Mouse (Mus musculus) brain, embryonic 14.5 days (tissue): Measurements from ENCODE around the gene Ddx27. TPM values are rescaled to one million over a fixed set of nuclear protein-coding genes. Genes with fewer than 3 reads are reported as not detected.
A peak's percentile ranks its signal among the peaks of the same experiment; 100 is the strongest.

ENCODE experiments used
- DNase-seq: peaks from one replicate; pipeline ENCODE4 v3.0.0-alpha.2; 2011; ENCODE audit warnings: low read depth
- CTCF ChIP-seq: fragments of 200-500 bp; IDR thresholded peaks from 2 replicates; pipeline ENCODE4 v1.5.1; 2012; ENCODE audit warnings: inconsistent platforms, mild to moderate bottlenecking, moderate library complexity, borderline replicate concordance; ENCODE audit not compliant: insufficient read depth, insufficient read length; ENCODE audit errors: extremely low read depth
- POLR2A ChIP-seq: fragments of 200-500 bp; IDR thresholded peaks from 2 replicates; pipeline ENCODE4 v1.6.1; 2012; ENCODE audit warnings: mild to moderate bottlenecking, inconsistent platforms, borderline replicate concordance; ENCODE audit not compliant: poor library complexity, insufficient read depth, insufficient read length, severe bottlenecking; ENCODE audit errors: extremely low read depth
- polyA plus RNA-seq: library from polyadenylated mRNA; depleted of rRNA; stranded (reverse); fragments of >200 nt; gene quantifications from 2 replicates; pipeline ENCODE4 v1.2.3, GENCODE M21; 2012

Ddx27 gene
- polyA plus RNA-seq, 1 experiment: 38.3 TPM

DNA sequence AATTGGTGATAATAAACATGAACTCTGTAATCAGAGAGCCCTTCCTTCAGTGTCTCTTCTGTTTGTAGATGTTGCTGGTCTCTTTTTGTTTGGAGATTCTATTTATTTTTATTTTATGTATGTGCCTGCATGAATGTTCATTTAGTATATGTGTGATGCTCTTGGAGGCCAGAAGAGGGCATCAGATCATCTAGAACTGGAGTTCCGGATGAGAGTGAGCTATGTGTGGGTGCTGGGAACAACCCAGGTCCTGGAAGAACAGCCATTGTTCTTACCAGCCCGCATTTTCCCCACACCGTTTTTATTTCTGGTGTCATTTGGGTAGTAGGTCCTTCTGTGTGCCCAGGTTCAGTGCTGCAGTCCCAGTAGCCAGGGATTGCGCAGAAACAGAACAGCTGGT is 15.5 kb downstream of the Ddx27 start:
- TF ChIP-seq POLR2A (no peak), CTCF (no peak)
- no peak for DNase-seq

GRCm38 (mm10) chr2:167037710-167038109 is 22.7 kb downstream of the Ddx27 start:
- no peak for DNase-seq
- no peak for TF ChIP-seq POLR2A
- TF ChIP-seq CTCF: no peak

DNA sequence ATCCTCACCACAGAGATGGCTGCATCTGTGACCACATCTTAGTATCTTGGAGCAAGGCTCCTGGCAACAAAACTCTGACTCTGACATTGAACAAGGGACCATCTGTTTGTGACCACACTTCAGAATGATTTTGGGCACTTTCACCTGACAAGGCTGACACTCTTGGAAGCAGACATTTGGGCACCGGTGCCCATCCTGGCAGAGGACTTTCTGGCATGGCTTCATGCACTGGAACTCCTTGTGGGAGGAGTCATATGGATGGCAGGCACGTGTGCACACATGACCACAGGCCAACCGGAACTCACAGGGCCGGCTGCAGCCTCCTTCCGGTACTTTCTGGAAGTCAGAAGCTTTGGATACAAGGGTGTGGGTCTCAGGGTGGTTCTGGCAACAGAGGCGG is 23.3 kb downstream of the Ddx27 start:
- DNase-seq: no peak
- TF ChIP-seq POLR2A (no peak), CTCF (no peak)

- no peak for DNase-seq
- no peak for TF ChIP-seq CTCF
- no peak for TF ChIP-seq POLR2A
Observed at GRCm38 (mm10) chr2:167038716-167039115, 23.7 kb downstream of the Ddx27 start.

GRCm38 (mm10) chr2:167039386-167039785 is 24.4 kb downstream of the Ddx27 start:
- DNase-seq: no peak
- TF ChIP-seq CTCF (no peak), POLR2A (no peak)

- no peak for DNase-seq
- TF ChIP-seq CTCF: no peak
- TF ChIP-seq POLR2A: no peak
Observed at GRCm38 (mm10) chr2:167043400-167044121, 28.6 kb downstream of the Ddx27 start.

DNA sequence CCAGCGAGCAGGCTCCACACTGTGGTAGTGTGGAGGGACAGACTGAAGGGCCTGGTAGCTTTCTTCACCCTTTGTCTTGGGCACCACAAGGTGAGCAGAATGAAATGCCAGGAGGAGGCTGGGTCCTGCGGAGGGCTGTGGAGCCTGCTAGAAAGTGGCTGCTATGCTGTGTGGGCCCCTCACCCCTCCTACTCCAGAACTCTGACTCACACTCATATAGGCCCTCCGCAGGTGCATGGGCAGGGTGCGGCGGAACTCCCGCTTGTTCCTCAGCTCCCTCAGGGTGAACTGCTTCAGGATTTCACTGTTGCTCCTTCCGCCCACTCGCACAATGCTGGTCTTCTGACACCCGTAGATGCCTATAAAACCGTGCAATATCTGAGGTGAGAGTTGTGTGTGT is 33.2 kb downstream of the Ddx27 start:
- no peak for TF ChIP-seq POLR2A
- TF ChIP-seq CTCF: no peak
- no peak for DNase-seq

DNA sequence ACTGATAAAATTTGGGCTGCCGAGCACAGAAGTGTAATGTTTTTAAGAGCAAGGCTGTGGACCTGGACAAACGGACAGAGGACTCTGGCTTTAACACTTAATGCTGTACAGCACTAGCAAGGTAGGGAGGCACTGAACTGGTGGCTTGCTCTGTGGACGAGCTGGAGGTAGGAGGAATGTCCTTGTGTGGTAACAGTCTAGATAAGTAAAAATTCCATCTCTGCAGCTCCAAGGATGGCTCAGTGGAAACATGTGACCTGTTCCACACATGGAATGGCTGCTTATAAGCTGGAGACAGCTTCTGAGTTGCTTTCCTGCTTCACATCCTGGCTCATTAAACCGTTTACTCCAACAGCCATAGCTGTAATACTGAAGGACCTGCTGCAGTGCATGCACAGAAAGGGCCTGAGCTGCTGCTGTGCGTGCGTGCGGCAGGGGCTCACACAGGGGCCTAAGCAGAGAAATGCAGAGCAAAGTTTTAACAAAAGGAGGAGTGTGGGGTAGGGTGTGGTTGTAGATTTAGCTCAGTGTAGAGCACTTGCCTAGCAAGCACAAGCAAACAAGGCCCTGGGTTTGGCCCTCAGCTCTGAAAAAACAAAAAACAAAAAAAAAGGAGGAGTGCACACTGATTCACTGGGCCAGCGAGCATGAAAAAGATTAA is 33.8 kb downstream of the Ddx27 start:
- DNase-seq: no peak
- TF ChIP-seq CTCF (no peak), POLR2A (no peak)

DNA sequence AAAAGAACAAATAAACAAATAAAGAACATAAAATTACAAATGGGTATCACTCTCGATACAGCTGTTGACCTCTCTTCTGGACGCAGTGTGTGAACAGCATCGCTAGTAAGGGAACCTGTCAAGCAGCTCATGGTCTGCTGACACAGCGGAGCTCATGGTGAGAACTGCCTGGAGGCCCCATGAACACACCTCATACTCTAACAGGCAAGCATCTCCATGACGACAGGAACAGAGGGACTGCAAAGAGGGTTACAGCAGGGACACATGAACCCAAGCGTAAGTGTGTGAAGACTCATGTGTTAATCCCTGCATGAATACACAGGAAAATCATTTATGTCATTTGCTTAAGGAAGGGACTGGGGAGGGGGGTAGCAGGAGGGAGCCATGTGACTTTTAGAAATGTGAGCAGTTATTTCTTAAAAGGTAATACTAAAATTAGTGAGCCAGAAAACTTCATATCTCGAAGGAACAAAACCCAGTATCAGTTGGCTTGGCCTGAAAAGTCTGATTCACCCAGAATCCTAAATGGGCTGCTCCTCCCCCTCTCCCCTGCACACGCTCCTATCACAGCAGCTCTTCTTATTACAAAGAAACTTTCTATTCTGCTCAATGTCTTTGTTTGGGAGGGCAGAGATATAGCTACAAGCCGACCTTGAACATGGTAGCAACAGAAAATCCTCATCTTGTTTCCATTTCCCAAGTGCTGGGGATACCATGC is 38.3 kb downstream of the Ddx27 start:
- TF ChIP-seq POLR2A (no peak), CTCF (no peak)
- peak; percentile 52 for DNase-seq

GRCm38 (mm10) chr2:167055386-167055785 is 40.4 kb downstream of the Ddx27 start:
- TF ChIP-seq POLR2A: no peak
- no peak for TF ChIP-seq CTCF
- no peak for DNase-seq

DNA sequence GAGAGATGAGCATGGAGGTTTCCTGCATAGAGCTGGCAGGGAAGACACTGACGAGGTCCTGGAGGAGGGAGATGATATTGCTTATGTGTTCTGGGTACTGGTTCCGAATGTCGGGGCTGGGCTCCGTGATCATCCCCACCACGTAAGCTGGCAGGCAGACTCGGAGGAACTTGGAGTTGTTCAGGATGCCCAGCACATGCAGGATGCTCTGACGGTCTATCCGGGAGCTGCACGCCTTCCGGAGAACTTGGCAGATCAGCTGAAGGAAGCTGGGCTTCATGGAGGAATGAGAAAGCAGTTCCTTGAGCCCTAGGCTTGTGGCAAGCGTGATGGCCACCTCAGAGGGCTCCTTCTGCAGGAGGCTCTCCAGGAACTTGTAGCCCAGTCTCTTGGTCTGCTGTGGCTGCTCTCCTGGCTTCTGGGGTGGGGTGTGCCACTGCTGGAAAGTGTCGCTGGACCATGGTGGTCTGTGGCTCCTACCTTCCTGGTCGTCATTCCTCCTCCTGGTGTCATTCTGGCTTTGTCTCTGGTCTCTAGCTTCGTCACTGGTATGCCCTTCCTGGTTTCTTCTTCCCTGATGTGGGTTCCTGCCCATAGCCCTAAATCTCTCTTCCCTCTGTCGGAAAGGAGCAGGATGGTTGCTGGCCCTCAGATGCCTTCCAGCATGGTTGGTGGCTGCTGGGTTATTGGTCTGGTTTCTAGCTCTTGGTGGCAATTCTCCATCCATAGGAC is 41.4 kb downstream of the Ddx27 start:
- TF ChIP-seq CTCF (no peak), POLR2A (no peak)
- DNase-seq: no peak
